18 mouse cellular contexts compared by ENCODE assay signal in the genomic region with DNA sequence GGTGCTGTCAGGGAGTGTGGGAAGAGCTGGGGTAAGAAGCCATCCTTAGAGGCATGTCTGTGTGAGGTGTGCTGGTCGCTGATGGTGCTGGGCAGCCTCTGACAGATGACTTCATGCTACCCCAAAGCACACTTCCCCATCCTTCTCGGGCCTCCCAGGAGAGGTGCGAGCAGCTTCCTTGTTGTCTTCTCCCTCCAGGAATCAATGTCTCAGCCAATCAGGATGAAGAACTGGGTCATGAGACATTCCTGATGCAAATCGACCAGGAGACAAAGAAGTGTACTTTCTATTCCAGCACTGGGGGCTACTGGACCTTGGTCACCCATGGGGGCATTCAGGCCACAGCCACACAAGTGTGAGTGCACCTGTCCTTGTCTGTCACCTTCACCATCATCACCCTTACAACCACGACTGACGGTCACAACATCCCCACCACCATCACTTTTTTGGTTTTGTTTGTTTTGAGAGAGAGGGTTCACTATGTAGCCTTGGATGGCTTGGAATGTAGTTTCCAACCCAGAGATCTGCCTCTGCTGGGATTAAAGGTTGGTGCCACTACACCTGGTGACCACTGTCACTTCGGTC. TPM values are rescaled to one million over a fixed set of nuclear protein-coding genes. Genes with fewer than 3 reads are reported as not detected.
DNase-seq lines count a peak whose midpoint lies in the region; ATAC-seq lines count a peak whose summit lies in the region.
"Had no signal": no experiment of that assay in that cellular context is flagged by ENCODE, and none has a peak within 500 bp of the region (broad histone marks: within the 10 kb centered on the region; RNA-seq: fewer than 3 reads in every experiment).

No protein-coding gene starts in this region.

- peaks cover 23% of the 10 kb centered on the region for H3K36me3 ChIP-seq in forebrain, embryonic 12.5 days (replicated peaks)
- H3K36me3 ChIP-seq in forebrain, embryonic 14.5 days (ENCODE audit: control insufficient read depth, insufficient read depth, low read length) = peaks cover 29% of the 10 kb centered on the region
- peaks cover 37% of the 10 kb centered on the region for H3K36me3 ChIP-seq in hindbrain, embryonic 13.5 days
- H3K36me3 ChIP-seq in hindbrain, embryonic 11.5 days (ENCODE audit: control insufficient read depth, insufficient read depth, low read length) = peaks cover 3% of the 10 kb centered on the region; the same call in 1 of the 2 replicates
- peaks cover 10% of the 10 kb centered on the region for H3K36me3 ChIP-seq in midbrain, embryonic 16.5 days (ENCODE audit: control insufficient read depth, insufficient read depth, low read length)

- H3K4me1 ChIP-seq in forebrain, embryonic 12.5 days = peaks cover 30% of the 10 kb centered on the region
- H3K4me1 ChIP-seq in forebrain, embryonic 14.5 days (ENCODE audit: control insufficient read depth, insufficient read depth, low read length) = peaks cover 9% of the 10 kb centered on the region
- H3K4me1 ChIP-seq in hindbrain, embryonic 13.5 days (replicated peaks) = peaks cover 33% of the 10 kb centered on the region
- H3K4me1 ChIP-seq in hindbrain, embryonic 11.5 days (replicated peaks; ENCODE audit: control insufficient read depth, insufficient read depth, low read length) = peaks cover 3% of the 10 kb centered on the region
- peaks cover 12% of the 10 kb centered on the region for H3K4me1 ChIP-seq in midbrain, embryonic 16.5 days (ENCODE audit: control insufficient read depth, insufficient read depth, low read length)

- no peaks in the 10 kb centered on the region for H3K9me3 ChIP-seq in forebrain, embryonic 12.5 days
- no peaks in the 10 kb centered on the region for H3K9me3 ChIP-seq in forebrain, embryonic 14.5 days (replicated peaks; ENCODE audit: control insufficient read depth, low read length)
- H3K9me3 ChIP-seq in hindbrain, embryonic 13.5 days = no peaks in the 10 kb centered on the region
- H3K9me3 ChIP-seq in hindbrain, embryonic 11.5 days (ENCODE audit: control insufficient read depth, low read length) = no peaks in the 10 kb centered on the region
- H3K9me3 ChIP-seq in midbrain, embryonic 16.5 days (replicated peaks; ENCODE audit: control insufficient read depth, low read length, poor library complexity, severe bottlenecking) = no peaks in the 10 kb centered on the region
- H3K9me3 ChIP-seq: G1E; lung, embryonic 15.5 days; megakaryocyte, embryonic 14.5 days had no signal

- no peak overlapping the region for H3K9ac ChIP-seq in forebrain, embryonic 12.5 days
- H3K9ac ChIP-seq in forebrain, embryonic 14.5 days (ENCODE audit: low read length) = no peak overlapping the region
- 0 out of 2 replicates have a peak overlapping the region, but pooled peaks have one; percentile 7 for H3K9ac ChIP-seq in hindbrain, embryonic 13.5 days
- H3K9ac ChIP-seq in hindbrain, embryonic 11.5 days (ENCODE audit: low read depth, low read length) = no peak overlapping the region
- no peak overlapping the region for H3K9ac ChIP-seq in midbrain, embryonic 16.5 days (ENCODE audit: low read depth, low read length)
- H3K9ac ChIP-seq: liver, embryonic 14.5 days; lung, embryonic 15.5 days had no signal

- no peak for DNase-seq in forebrain, embryonic 14.5 days (ENCODE audit: low spot score)
- DNase-seq in hindbrain, embryonic 11.5 days (ENCODE audit: low spot score) = no peak
- no peak for DNase-seq in left cerebral cortex, adult 8-10 months (ENCODE audit: low spot score in 2 of 2)
- DNase-seq in retina, postnatal 1 day = no peak
- DNase-seq: cerebellum, adult 9-10 months; gastrocnemius, adult 2 months; kidney, adult 18-20 months; right cerebral cortex, adult 18-20 months had no signal

- ATAC-seq in forebrain, embryonic 12.5 days (ENCODE audit: low FRiP score) = 0 out of 2 replicates have a peak, but pooled peaks have one; percentile 10
- no peak for ATAC-seq in forebrain, embryonic 14.5 days
- ATAC-seq in hindbrain, embryonic 13.5 days (ENCODE audit: low FRiP score) = no peak
- no peak for ATAC-seq in hindbrain, embryonic 11.5 days (ENCODE audit: low FRiP score)
- 0 out of 2 replicates have a peak, but pooled peaks have one; percentile 17 for ATAC-seq in megakaryocyte progenitor cell, adult 5-6 weeks (replicated peaks; ENCODE audit: poor library complexity)
- ATAC-seq in midbrain, embryonic 16.5 days = no peak

- no peak overlapping the region for H3K4me2 ChIP-seq in forebrain, embryonic 12.5 days
- H3K4me2 ChIP-seq in forebrain, embryonic 14.5 days (ENCODE audit: low read length) = no peak overlapping the region
- no peak overlapping the region for H3K4me2 ChIP-seq in hindbrain, embryonic 13.5 days
- H3K4me2 ChIP-seq in hindbrain, embryonic 11.5 days (replicated peaks; ENCODE audit: low read depth, low read length) = no peak overlapping the region
- peak overlapping the region; percentile 17; the same call in 1 of the 2 replicates for H3K4me2 ChIP-seq in midbrain, embryonic 16.5 days (ENCODE audit: low read length)
- H3K4me2 ChIP-seq: lung, embryonic 15.5 days had no signal

- no peak overlapping the region for H3K27ac ChIP-seq in forebrain, embryonic 12.5 days
- no peak overlapping the region; the same call in 1 of the 2 replicates for H3K27ac ChIP-seq in forebrain, embryonic 14.5 days (ENCODE audit: low read depth, low read length)
- H3K27ac ChIP-seq in hindbrain, embryonic 13.5 days = peak overlapping the region; percentile 62
- no peak overlapping the region for H3K27ac ChIP-seq in hindbrain, embryonic 11.5 days (ENCODE audit: low read depth, low read length)
- peak overlapping the region; percentile 54 for H3K27ac ChIP-seq in midbrain, embryonic 16.5 days (ENCODE audit: low read length)
- H3K27ac ChIP-seq: gastrocnemius, adult 2 months; kidney, postnatal 0 days; liver, embryonic 14.5 days; lung, embryonic 15.5 days had no signal

- 0 out of 2 replicates have a peak, but pooled peaks cover 3% of the 10 kb centered on the region for H3K27me3 ChIP-seq in forebrain, embryonic 12.5 days
- no peaks in the 10 kb centered on the region for H3K27me3 ChIP-seq in forebrain, embryonic 14.5 days (replicated peaks; ENCODE audit: control insufficient read depth, insufficient read depth, low read length)
- H3K27me3 ChIP-seq in hindbrain, embryonic 13.5 days = no peaks in the 10 kb centered on the region
- no peaks in the 10 kb centered on the region for H3K27me3 ChIP-seq in hindbrain, embryonic 11.5 days (ENCODE audit: control insufficient read depth, insufficient read depth, low read length)
- H3K27me3 ChIP-seq in midbrain, embryonic 16.5 days (ENCODE audit: control insufficient read depth, insufficient read depth, low read depth, low read length) = no peaks in the 10 kb centered on the region
- H3K27me3 ChIP-seq: lung, embryonic 15.5 days had no signal

- no peak overlapping the region for H3K4me3 ChIP-seq in forebrain, embryonic 12.5 days (replicated peaks)
- no peak overlapping the region for H3K4me3 ChIP-seq in forebrain, embryonic 14.5 days (ENCODE audit: low read depth, low read length)
- H3K4me3 ChIP-seq in hindbrain, embryonic 13.5 days = no peak overlapping the region
- H3K4me3 ChIP-seq in hindbrain, embryonic 11.5 days (ENCODE audit: low read depth, low read length) = no peak overlapping the region
- no peak overlapping the region for H3K4me3 ChIP-seq in midbrain, embryonic 16.5 days (ENCODE audit: low read depth, low read length)
- H3K4me3 ChIP-seq: gastrocnemius, adult 2 months; lung, embryonic 15.5 days; megakaryocyte, embryonic 14.5 days had no signal

- 34% methylated on average over 7 of the region's 7 CpGs for WGBS in forebrain, embryonic 12.5 days
- WGBS in forebrain, embryonic 14.5 days = 29% methylated on average over 7 of the region's 7 CpGs
- 38% methylated on average over 7 of the region's 7 CpGs for WGBS in hindbrain, embryonic 13.5 days
- 33% methylated on average over 7 of the region's 7 CpGs for WGBS in hindbrain, embryonic 11.5 days
- WGBS in midbrain, embryonic 16.5 days = 32% methylated on average over 7 of the region's 7 CpGs

RNA-seq across cellular contexts. Expression of gene Fscn2, which starts 5.2 kb away (rescaled TPM):
- 0.82 and 0.91 TPM in 2 replicates for polyA plus RNA-seq in forebrain, embryonic 12.5 days (2016; fragmentation: Nextera tagmentation; extraction: Ambion mirVana)
- polyA plus RNA-seq in forebrain, embryonic 14.5 days (2014; fragmentation: Nextera tagmentation; extraction: Ambion mirVana) = 0.75 and 1.4 TPM in 2 replicates
- 1.6 and 2.6 TPM in 2 replicates for polyA plus RNA-seq in hindbrain, embryonic 13.5 days (2015; fragmentation: Nextera tagmentation; extraction: Ambion mirVana)
- polyA plus RNA-seq in hindbrain, embryonic 11.5 days (2014; fragmentation: Nextera tagmentation; extraction: Ambion mirVana) = 1.1 and 1.5 TPM in 2 replicates
- not detected in 2 replicates for total RNA-seq in megakaryocyte progenitor cell, adult 5-6 weeks (2015)
- total RNA-seq in megakaryocyte progenitor cell, adult 5-6 weeks (2017) = not detected in 2 replicates
- 1.2 and 1.3 TPM in 2 replicates for polyA plus RNA-seq in midbrain, embryonic 16.5 days (2015; fragmentation: Nextera tagmentation; extraction: Ambion mirVana)
- 1 to 10 TPM in 1 of 4 experiments, under 1 TPM in 1, not detected in 2; 0.37 to 1.2 TPM for total RNA-seq in left cerebral cortex, adult 8-10 months (2022)
- total RNA-seq: common myeloid progenitor, adult 5-6 weeks had no signal
- polyA plus RNA-seq: G1E; liver, embryonic 14.5 days had no signal

RNA-seq across cellular contexts. Expression of gene Faap100, which starts 12.0 kb away (rescaled TPM):
- 47.3 and 47.4 TPM in 2 replicates for polyA plus RNA-seq in forebrain, embryonic 12.5 days (2016; fragmentation: Nextera tagmentation; extraction: Ambion mirVana)
- 51.7 and 71.1 TPM in 2 replicates for polyA plus RNA-seq in forebrain, embryonic 14.5 days (2014; fragmentation: Nextera tagmentation; extraction: Ambion mirVana)
- 74.6 and 82.4 TPM in 2 replicates for polyA plus RNA-seq in hindbrain, embryonic 13.5 days (2015; fragmentation: Nextera tagmentation; extraction: Ambion mirVana)
- polyA plus RNA-seq in hindbrain, embryonic 11.5 days (2014; fragmentation: Nextera tagmentation; extraction: Ambion mirVana) = 27.8 and 33.6 TPM in 2 replicates
- total RNA-seq in megakaryocyte progenitor cell, adult 5-6 weeks (2015) = 10.8 and 11.0 TPM in 2 replicates
- total RNA-seq in megakaryocyte progenitor cell, adult 5-6 weeks (2017) = 6.5 and 7.0 TPM in 2 replicates
- polyA plus RNA-seq in midbrain, embryonic 16.5 days (2015; fragmentation: Nextera tagmentation; extraction: Ambion mirVana) = 119 and 126 TPM in 2 replicates
- total RNA-seq in left cerebral cortex, adult 8-10 months (2022) = 10 to 100 TPM; 14.0 to 17.2 (median 14.9) TPM

RNA-seq across cellular contexts. Expression of gene Actg1, which starts 18.2 kb away (rescaled TPM):
- polyA plus RNA-seq in forebrain, embryonic 12.5 days (2016; fragmentation: Nextera tagmentation; extraction: Ambion mirVana) = 2,923 and 2,975 TPM in 2 replicates
- polyA plus RNA-seq in forebrain, embryonic 14.5 days (2014; fragmentation: Nextera tagmentation; extraction: Ambion mirVana) = 3,852 and 3,863 TPM in 2 replicates
- polyA plus RNA-seq in hindbrain, embryonic 13.5 days (2015; fragmentation: Nextera tagmentation; extraction: Ambion mirVana) = 4,110 and 4,339 TPM in 2 replicates
- 3,592 and 3,665 TPM in 2 replicates for polyA plus RNA-seq in hindbrain, embryonic 11.5 days (2014; fragmentation: Nextera tagmentation; extraction: Ambion mirVana)
- 1,607 and 1,783 TPM in 2 replicates for total RNA-seq in megakaryocyte progenitor cell, adult 5-6 weeks (2015)
- 724 and 844 TPM in 2 replicates for total RNA-seq in megakaryocyte progenitor cell, adult 5-6 weeks (2017)
- polyA plus RNA-seq in midbrain, embryonic 16.5 days (2015; fragmentation: Nextera tagmentation; extraction: Ambion mirVana) = 4,277 and 4,299 TPM in 2 replicates
- 1,000 to 10,000 TPM; 1,267 to 1,347 (median 1,329) TPM for total RNA-seq in left cerebral cortex, adult 8-10 months (2022)

Comparison
In these comparisons a context has a peak if more than half of its experiments do, and no peak if none do; other contexts are left out.
1. ATAC-seq: peak in forebrain, embryonic 12.5 days (single experiment) and megakaryocyte progenitor cell, adult 5-6 weeks (single experiment); none in forebrain, embryonic 14.5 days (single experiment), hindbrain, embryonic 13.5 days (single experiment), hindbrain, embryonic 11.5 days (single experiment) and midbrain, embryonic 16.5 days (single experiment).
2. H3K27ac ChIP-seq: peak in hindbrain, embryonic 13.5 days (single experiment) and midbrain, embryonic 16.5 days (single experiment); none in forebrain, embryonic 12.5 days (single experiment), forebrain, embryonic 14.5 days (single experiment) and hindbrain, embryonic 11.5 days (single experiment).